Mouse (Mus musculus) frontal cortex, adult 2 months (tissue): ENCODE results near the gene Nlk. TPM values are rescaled to one million over a fixed set of nuclear protein-coding genes. Genes with fewer than 3 reads are reported as not detected.
"Not testable (repeated sequence)": the region's sequence is repeated elsewhere in the genome, so short reads cannot be mapped to it uniquely, and the experiment has no call there.

ENCODE experiments used
- DNase-seq, 2 experiments: peaks; one replicate each; pipeline ENCODE4 v3.0.0; 2022; ENCODE audit warnings: low spot score in 1 of 2; ENCODE audit errors: extremely low spot score in 1 of 2
- polyA plus RNA-seq: library from polyadenylated mRNA; depleted of rRNA; stranded (reverse); fragments of >200 nt; gene quantifications from 2 replicates; pipeline ENCODE4 v1.2.3, GENCODE M21; 2012

The Nlk gene
- polyA plus RNA-seq, 1 experiment = 55.9 TPM

DNA sequence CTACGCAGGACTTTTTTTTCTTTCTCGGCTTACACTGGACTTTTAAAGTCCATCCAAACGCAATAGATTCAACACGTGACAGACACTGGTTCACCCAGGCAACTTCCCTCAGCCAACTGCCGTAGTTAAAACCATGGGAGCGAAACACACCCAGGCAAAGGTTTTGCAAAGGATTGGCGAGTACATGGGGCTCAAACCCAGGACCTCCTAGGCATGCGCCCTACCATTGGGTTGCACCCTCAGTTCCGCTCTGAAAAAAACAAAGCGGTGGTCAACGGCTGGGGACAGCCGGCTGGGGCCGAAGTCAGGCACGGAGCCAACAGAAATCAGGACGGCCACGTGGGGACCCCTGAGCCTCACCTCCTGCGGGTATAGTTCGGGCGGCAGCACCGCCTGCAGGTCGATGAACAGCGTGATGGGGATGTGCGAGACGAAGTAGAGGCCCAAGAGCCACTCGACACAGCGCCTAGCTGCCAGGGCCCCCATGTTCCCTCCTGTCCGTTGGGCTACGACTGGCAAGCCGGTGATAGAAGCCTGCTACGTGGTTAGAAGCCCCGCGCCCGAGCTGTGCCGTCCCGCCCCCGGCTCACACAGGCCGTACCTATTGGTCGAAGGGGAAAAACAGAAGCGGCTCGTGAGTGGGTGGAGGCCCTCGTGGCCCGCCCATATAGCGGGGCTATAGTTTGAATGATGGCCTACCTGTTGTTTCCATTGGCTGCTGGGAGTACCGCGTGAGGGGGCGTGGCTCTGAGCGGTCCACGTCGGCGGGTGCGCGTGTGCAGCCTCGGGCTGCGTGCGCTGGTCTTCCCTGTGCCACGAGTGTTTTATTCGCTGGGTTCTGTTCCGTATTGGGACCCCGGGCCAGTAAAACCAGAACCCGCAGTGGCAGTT lies 146.8 kb downstream of the Nlk start, which contains the start of gene Tmem97:
Gene Tmem97, minus strand, starts transcription at position 610 of the 891 bp plus-strand sequence.
- DNase-seq = peak; percentile 96 to 97

DNA sequence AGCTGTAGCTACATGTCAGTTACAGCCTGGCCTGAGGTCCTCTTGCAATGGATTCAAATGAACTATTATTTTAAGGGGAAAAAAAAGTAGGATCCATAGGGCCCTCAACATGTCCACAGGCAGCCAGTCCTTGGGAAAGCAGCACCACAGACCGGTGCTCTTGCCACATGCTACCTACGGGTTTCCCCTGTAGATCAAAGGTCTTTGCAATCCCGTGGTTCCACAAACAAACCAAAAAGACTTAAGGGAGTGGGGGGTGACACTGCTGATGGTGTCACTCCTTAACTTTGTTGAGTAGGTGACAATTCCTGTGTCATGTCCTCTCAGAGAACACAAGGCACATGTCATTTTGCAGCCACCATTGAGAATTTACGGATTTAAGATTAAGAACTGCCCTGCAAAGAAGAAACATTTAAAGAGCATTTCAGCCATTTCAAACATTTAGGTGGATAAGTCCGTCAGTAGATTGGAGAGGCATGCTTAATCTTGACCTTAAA lies 147.6 kb downstream of the Nlk start:
- no peak for DNase-seq

DNA sequence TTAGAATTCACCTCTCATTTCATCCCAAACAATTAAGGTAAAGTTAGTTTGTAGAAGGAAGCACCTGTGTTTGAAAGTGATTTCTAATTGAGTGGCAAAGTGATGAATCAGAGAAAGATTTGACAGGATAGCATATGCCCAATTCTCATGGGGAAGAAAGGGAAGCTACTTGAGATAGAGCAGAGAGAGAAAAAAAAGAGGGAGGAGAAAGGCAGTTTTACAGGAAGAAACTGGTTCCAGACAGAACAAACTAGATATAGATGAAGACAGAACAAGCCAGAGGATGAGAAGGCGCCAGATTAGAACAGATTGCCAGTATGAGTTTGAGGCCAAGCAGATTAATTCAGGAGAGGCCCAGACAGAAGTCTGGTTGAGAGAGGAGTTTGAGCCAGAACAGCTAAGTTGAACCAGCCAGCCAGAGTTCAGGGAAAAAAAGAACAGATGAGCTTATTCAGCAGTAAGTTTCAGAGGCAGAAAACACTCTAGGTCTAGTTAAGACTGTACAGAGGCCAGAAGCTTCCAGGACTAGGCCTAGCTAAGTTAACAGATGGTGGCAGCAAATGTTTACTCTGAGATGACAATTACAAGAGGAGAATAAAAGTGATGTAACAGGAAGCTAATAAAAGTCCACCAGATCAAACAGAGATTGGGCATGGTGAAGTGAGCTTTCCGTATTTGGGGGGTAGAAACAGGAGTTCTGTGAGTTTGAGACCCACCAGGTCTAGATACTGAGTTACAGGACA lies 149.3 kb downstream of the Nlk start:
- no peak for DNase-seq

DNA sequence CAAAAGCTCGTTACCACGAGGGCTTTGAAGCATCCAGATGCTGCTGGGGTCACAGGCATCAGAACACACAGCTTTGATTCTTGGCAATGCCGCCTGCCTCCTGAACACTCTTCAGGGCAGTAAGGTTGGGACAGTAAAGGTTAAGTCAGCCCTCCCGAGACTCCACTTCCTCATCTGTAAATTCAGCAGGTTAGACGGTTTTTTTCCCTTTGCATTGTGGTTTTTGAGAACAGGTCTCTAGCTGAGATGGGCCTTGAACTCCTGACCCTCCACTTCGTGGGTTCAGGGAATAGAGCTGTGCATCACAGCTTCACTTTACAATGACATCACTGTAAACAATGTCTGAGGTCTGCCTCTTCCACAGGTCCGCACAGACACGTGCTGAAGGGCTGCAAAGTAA lies 152.0 kb downstream of the Nlk start:
- no peak for DNase-seq

DNA sequence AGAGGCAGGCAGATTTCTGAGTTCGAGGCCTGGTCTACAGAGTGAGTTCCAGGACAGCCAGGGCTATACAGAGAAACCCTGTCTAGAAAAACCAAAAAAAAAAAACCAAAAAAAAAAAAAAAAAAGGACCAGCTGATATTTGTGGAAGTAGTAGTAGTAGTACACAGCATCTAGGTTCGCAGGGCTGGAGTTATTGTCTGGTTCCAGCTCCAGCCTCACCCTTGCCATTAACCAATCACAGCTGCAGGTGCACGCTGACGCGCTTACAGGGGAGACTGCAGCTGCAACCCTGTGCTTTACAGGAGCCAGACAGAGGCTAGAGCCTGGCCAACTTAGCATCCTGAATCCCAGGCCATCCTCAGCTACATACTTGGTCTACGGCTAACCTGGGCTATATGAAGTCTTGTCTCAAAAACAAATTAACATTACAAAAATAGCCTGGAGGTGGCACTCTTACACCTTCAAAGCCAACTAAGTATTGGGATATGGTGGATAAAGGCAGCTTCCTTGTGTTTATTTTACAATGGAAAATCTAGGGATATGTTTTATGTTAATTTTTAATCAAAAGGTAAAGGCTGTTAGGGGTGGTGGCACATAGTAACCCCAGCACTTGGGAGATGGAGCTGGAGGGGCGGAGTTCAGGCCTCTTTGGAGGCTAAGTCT lies 152.6 kb downstream of the Nlk start:
- no peak for DNase-seq

DNA sequence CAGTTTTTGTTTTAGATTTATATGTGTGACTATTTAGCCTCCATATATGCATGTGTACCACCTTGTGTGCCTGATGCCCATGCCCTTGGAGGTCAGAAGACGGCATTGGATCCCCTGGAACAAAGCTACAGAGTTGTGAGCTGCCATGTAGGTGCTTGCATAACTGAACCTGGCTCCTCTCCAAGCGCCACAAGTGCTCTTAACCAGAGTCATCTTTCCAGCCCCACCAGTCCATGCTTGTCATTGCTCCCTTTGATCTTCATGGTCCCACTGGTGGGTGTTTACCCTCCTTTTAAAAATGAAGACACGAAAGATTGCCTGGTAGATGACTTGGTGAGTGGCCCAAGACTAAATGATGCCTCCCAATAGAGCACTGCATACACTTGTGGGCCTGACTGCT lies 156.8 kb downstream of the Nlk start:
- DNase-seq = no peak

DNA sequence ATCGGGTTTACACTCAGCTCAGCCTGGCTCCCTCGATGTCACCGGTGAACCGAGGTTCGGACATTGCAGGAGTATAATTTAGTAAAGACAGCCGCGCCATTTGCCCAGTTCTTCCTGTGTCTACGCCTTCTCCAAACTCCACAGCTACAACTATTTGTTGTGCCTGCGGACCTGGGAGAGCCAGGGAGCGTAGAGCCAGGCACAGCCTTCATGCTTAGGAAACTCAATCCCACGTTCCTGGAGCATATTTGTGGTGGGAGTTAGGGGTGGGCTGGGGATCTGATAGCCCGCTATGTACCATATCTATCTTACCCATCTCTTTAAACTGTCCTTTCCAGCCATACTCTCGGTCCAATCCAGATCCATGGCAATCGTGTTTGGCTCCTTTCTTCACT lies 160.5 kb downstream of the Nlk start:
- DNase-seq = no peak

DNA sequence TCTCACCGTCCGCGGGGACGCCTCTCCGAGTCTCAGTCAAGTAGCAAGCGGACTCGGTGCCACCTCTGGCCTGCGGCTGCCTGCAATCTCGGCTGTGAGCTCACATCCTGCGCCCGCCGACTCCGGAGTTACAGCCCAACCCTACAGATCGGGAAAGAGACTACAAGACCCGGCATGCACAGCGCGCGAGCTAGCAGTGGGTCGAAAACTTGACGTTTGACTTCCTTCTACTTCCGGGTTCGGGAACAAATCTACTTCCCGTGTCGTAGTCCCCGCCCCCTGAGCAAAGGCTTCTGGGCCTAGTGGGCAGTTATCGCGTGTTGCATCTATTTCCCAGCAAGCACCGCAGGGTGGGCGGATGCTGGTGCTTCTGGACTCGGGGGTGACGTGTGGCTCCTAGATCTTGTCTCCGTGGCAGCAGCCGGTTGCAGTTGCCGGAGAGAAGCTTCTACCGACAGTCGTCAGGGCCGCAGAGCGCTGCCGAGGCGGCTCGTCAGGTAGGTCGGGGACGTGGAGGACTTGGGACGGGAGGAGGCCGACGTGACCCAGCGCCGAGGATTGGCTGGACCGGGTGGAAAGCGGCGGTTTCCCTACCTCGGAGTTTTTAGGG lies 161.0 kb downstream of the Nlk start, which contains the start of the genes Tnfaip1 and Ift20:
Gene Tnfaip1, minus strand, starts transcription at position 253 of the 610 bp plus-strand sequence.
Gene Ift20, plus strand, starts transcription at position 282 of the 610 bp plus-strand sequence.
- DNase-seq = peak; percentile 98 to 99

DNA sequence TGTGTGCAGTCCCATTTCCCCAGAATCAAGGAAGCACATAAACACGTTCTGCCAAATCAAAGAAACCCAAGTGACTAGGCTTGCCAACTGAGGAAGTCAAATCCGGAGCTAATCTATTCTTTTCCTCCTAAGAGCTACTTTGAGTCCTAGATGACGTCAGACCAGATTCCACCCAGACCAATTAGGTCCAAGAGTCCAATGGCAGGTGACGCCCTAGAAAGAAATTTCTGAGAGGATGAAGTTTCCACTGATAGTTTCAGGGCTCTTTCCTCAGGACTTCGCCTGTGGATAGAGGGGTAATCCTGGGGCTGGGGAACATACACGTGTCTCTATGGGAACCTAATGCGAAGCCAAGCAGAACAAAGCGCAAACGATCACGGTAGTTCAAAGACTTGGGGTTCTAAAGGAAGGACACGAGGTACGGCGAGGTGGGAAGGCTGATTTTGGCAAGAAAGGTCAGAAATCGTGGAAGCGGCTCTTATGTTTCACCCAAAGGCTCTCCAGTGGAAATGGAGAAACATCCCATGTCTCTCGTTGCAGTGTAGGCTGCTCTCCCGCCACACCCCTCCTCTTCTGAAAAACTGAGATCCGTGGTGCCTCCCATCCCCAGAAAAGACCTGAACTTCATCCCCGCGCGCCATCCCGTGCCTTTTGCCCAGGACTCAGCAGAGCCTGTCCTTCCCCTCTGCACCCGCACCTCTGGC lies 161.6 kb downstream of the Nlk start:
- peak in 1 of 2 experiments; percentile 43 for DNase-seq

DNA sequence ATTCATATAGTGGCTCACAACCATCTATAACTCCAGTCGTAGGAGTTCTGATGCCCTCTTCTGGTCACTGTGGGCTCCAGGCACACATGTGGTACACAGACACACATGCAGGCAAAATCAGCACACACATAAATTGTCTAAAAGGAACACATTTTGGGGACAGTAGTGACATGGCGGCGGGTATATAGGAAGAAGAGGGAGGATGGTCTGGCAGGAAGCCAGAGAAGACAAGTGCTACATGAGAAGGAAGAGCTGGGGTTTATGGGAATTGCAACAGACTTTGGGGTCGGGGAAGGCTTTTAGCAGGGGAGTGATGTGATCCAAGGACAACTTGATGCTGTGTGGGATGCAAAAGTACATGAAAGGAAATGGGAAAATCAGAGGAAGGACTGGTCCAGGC lies 162.7 kb downstream of the Nlk start:
- DNase-seq = no peak

DNA sequence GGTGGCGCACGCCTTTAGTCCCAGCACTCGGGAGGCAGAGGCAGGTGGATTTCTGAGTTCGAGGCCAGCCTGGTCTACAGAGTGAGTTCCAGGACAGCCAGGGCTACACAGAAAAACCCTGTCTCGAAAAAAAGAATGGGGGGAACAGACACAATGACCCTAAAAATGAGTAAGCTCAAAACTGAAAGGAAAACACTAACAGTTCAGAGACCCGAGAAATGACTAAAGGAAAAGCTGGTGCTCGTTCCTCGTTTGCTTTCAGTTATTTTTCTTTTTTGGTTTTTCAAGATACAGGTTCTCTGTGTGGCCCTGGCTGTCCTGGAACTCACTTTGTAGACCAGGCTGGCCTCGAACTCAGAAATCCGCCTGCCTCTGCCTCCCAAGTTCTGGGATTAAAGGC lies 165.7 kb downstream of the Nlk start:
- DNase-seq = not testable (repeated sequence)

DNA sequence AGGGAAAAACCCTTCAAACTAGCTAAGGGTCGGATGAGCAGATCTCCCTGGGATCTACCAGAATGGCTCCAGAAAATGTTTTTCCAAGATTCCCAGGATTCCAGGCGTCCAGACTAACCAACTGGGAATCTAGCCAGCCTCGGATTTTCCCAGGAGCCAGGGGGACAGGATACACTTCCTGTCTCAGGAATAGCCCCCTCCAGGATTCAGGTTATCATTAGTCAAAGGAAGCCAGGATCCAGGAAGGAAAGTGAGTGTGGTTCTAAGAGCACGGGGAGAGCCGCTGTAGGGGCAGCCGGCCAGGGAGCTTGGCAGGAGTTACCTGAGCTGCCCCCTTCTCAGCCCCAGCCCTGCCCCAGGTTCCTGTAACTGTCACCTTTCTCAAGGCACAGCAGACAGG lies 166.1 kb downstream of the Nlk start:
- DNase-seq = no peak

DNA sequence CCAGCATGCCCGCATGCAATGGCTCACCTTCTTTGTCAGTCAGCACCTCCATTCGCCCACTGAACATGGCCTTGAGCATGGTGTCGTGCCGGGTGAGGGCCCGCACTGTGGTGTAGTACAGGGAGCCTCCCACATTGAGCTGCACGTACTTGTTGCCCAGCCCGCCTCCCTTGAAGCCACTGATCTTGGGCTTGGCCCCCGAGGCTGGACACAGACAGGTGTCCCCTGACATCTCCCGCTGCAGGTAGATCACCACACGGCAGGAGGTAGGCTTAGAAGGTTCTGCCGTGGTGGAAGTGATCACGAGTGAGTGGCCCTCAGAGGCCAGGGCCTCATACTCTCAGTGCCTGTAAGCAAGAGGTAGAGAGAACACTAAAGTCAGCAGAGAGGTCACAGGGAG lies 167.2 kb downstream of the Nlk start:
- no peak for DNase-seq

DNA sequence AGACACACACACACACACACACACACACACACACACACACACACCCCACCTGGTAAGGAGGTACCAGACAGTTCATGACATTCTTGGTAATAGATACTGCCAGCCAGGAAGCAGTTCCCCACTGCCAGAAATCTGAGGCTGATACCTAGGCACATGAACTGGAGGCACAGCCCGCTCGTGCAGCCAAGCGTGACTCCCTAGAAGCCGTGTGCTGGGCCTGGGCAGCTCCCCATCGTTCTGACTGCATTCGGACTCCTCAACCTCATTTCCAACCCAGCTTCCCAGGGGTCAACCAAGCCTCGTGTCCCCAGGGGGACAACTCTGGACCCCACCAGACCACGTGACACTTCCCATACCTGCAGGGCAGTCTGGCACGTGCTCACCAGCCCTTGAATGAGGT lies 168.5 kb downstream of the Nlk start:
- no peak for DNase-seq

DNA sequence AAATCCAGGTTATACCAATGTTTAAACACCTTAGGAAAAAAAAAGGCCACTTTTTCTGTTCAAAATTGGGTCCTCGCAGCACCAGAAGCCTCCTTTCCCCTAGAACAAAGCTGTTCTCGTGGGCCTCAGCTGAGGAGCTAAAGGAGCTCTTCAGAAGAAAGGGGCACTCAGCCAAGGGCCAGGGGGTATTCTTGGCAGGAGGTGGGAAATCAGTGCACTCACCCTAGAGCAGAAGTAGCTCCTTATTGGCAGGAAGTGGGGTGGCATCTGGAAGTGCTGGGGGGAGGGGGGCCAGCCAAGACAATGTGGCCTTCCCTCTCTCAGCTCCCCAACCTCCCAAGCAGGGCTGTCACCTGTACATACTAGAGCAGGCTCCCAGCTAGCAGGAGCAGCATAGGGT lies 172.3 kb downstream of the Nlk start:
- DNase-seq = no peak

DNA sequence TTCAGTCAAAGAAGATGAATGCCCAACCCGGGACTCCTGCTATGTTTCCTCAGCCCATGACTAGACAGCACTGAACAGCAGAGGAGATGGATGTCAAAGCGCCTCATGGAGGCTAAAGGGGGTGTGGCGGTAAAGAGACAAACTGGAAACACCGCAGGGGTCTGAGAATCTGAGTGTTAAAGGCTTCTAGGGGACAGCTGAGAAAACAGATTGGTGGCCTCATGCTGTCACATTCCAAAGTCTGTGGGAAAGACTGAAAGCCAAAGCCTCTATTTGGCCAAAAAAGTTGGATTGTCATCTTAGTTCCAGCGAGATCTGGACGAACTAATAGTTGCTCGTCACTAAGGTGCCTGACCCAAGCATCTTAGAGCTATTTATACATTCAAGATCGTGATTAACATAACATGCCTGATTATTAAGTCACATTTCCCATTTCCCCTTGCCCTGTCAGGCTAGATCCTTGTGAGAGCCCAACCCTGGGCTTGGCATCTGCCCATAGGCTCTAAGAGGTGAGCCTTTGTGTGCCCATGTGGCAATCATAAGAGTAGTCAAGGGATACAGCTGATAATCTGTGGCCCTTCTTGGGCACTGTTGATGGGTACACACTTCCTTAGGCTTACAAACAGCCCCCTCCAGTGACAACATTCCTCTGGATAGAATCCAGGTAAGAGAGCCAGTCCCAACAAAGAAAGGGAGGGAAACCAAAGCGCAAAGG lies 173.8 kb downstream of the Nlk start:
- no peak for DNase-seq

DNA sequence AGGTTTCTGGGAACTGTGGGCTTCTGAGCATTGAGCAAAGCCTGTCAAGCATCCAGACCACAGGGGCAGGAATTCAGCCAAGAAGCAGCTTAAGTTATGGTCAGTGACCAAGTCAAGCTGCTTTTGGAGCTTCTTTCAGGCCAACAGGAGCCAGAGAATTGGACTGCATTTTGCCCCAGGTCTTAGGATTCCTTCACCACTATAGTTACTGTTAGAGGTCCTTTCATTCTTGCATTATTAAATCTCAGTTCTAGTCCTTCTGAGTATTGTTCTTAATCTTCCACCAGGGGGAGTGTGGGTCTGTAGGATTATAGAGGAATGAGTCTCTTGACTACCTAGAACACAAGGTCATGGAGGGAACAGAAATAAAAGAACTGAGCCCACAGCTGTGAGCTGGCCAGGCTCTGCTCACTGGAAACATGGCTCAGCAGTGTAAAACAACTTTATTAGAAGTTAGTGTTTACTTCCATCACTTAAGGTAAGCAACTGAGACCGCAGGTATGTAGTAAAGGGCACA lies 174.6 kb downstream of the Nlk start:
- DNase-seq = no peak

DNA sequence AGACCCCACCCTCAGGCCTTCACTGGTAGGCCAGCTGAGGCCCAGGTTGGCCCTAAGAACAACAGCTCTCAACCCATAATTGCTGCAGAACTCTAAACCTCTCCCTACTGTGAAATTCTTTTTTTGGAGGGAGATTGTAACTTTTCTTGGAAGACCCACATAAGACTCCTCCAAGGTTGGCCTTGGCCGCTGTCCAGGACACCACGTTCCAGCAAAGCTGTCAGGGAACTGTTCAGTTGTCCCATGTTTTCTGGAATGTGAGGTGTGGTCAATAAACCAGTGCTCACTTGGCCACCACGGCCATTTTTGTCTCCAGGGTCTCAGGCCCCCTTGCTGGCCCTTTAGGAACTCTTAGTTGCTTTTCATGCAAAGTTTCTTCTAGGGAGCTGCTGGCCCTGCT lies 175.3 kb downstream of the Nlk start:
- DNase-seq = no peak

DNA sequence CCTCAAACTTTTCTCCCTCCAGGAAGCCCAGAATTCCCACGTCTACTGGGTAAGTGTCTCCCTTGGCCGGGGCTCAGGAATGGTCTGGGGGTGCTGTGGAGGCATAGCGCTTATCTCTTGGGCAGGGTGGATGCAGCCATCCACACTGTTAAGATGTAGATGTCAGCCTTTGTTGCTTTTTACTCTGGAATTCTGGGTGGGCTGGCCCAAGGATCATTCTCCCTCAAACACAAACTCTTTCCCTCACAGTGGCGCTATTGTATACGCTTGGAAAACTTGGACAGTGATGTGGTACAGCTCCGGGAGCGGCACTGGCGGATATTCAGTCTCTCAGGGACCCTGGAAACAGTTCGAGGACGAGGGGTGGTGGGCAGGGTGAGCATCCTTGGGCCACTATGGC lies 178.2 kb downstream of the Nlk start:
- no peak for DNase-seq
